Mouse (Mus musculus) C2C12 (cell line): ENCODE measurements around the gene Rnf135.
"Not testable (repeated sequence)": the region's sequence is repeated elsewhere in the genome, so short reads cannot be mapped to it uniquely, and the experiment has no call there.

Experiments
- CEBPB ChIP-seq: IDR thresholded peaks from one replicate; pipeline ENCODE4 v1.6.1; 2011; ENCODE audit warnings: low read depth, mild to moderate bottlenecking, control low read depth, moderate library complexity
- CTCF ChIP-seq: IDR thresholded peaks from one replicate; pipeline ENCODE4 v1.5.1; 2011; ENCODE audit not compliant: control insufficient read depth, insufficient read depth, insufficient read length
- MAX ChIP-seq: IDR thresholded peaks from one replicate; pipeline ENCODE4 v1.6.1; 2011; ENCODE audit warnings: mild to moderate bottlenecking, control low read depth
- MYOG ChIP-seq: IDR thresholded peaks from one replicate; pipeline ENCODE4 v1.6.1; 2011; ENCODE audit not compliant: control insufficient read depth, insufficient read length; ENCODE audit errors: extremely low read depth
- USF1 ChIP-seq: IDR thresholded peaks from one replicate; pipeline ENCODE4 v1.6.1; 2011; ENCODE audit warnings: low read depth, mild to moderate bottlenecking, control low read depth, moderate library complexity

DNA sequence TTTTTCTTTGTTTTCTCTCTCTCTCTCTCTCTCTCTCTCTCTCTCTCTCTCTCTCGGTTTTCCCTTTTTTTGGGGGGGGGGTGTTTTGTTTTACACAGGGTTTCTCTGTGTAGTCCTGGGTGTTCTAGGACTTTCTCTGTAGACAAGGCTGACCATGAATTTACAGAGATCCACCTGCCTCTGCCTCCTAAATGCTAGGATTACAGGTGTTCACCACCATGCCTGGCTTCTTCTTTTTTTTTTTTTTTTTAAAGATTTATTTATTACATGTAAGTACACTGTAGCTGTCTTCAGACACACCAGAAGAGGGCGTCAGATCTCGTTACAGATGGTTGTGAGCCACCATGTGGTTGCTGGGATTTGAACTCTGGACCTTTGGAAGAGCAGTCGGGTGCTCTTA lies 34.7 kb upstream of the Rnf135 start:
- not testable (repeated sequence) for TF ChIP-seq MAX, CTCF, CEBPB, USF1, MYOG
